Mouse (Mus musculus) layer of hippocampus, adult 11-12 months (tissue): ENCODE data around the gene Efcab6.
A peak's percentile ranks its signal among the peaks of the same experiment; 100 is the strongest.

Source experiments
- DNase-seq: peaks from one replicate; pipeline ENCODE4 v3.0.0; 2022; ENCODE audit warnings: low spot score

Efcab6 gene

DNA sequence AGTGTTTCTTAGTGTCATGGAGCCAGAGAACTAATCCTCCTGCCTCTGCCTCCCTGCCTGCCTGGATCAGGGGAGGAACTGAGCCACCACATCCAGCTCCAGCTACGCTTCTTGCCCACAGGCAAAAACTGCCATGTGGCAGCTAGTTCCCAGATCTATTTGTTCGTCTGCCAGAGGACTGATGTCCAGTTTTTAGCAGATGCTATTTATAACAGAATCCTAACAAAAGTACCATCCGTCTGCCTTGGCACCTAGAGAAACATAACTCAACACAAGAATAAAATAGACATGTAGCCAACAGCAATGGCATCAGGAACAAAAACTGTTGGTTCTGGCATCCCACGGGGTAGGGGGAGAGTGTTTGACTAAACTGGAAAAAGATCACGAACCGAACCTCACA lies 6.3 kb downstream of the Efcab6 start:
- DNase-seq = no peak

DNA sequence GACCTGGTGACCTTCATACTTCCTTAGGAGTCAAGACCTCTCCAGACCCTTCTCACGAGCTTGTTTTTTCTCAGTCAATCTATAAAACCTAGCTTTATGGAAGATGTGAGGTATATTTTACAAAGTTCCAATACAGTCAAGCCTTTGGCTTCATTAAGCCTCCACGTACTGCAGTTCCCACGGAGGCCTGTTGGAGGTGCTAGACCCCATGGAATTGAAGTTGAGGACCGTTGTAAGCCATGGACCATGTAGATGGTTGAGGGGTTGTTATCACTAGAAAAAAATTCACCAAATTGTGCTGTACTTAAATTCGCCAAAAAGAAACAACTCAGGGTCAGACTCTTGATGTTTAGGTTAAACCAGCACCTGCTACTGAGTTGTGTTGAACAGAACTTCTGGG lies 9.1 kb downstream of the Efcab6 start:
- DNase-seq = no peak

DNA sequence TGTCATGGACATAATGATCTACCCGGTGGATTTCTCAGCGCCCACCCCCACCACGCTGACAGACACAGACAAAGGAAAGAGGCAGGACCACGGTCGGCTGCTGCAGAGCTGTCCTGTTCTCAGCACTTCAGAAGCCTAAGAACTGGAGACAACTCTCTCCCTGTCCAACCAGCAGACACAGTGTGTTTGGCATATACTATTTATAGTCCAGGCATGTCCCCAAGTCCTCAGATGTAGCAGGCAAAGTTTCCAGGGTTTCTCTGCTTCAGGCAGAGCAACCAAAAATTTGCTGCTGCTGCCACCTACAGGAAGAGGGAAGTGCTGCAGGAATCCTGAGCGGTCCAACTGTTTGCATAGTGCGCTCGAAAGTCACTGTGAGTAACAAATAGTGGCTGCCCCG lies 11.3 kb downstream of the Efcab6 start:
- peak; percentile 77 for DNase-seq

DNA sequence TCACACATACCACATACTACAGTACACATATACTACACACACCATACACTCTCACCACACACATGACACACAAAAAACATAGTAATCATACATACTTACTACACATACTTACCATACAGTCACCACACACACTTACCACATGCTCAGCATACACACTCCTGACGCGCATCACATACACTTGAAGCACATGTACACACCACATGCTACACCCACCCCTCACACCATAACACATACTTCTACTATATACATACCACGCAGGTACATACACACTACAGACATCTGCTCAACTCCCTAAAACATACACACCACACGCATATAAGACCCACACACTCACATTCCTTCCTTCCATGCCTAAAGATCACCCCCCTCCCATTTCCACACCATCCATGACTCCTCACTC lies 11.9 kb downstream of the Efcab6 start:
- no peak for DNase-seq

DNA sequence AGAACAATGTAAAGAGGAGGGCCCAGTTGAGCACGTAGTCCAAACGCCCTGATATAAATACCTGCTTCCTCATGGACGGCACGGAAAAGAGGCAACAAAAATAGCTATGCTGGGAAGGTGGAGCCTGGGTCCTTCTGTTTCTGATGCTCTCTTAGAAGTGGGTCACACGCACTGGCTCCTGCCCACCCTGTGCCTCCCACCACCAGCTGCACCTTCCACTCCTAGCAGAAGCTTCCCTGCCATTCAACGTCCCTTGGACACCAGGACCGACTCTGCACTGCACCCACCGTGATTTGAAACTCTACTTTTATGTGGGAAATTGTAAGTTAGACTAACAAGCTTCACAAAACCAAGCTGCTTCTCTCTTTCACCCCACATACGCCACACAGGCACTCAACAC lies 12.8 kb downstream of the Efcab6 start:
- no peak for DNase-seq

DNA sequence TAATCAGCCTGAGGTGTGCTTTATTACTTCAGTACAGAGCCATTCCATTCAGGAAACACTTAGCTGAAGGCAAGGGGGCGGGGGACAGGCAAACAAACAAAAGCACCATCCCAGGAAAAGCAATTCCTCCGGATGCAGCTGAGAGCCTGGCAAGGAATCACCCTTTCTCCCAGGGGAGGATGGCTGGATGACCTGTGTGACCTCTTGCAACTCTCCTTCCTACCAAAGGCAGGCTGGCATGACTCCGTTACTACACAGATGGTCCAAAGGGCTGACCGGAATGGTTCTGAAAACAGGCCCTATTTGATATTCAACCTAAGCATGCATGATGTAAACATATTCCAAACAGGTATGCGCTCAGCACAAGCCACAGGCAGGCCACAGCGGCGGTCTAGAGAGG lies 15.6 kb downstream of the Efcab6 start:
- DNase-seq = no peak

DNA sequence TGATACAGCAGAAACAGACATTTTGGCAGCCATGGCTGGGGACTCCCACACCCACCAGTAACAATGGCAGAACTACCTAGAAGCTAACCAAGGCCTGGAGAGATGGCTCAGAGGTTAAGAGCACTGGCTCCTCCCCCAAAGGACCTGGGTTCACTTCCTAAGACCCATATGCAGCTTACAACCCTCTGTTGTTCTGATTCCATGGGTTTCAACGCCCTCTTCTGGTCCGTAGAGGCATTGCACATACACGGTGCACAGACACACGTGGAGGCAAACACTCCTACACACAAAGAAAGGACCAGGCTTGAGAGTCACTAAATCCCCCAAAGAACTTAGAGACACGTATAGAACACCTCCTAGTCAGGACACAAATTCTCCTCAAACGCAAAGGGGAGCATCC lies 19.6 kb downstream of the Efcab6 start:
- no peak for DNase-seq

DNA sequence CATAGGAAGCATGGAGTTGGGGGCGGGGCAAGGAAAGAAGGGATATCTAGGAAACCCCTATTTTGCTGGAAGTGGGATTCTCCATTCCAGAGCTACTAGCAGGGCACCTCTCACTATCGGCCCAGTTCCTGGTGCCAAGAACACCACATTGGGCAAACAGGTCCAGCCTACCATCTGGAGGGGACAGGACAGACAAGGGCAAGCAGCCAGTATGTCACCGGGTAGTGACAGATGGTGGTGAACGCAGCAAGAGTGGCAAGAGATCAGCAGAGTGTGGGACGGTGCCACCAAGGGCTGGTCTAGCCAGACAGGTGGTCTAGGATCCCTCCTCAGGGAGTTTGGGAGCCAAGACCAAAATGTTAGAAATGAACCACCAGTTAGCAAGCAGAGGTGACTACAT lies 28.1 kb downstream of the Efcab6 start:
- DNase-seq = no peak

DNA sequence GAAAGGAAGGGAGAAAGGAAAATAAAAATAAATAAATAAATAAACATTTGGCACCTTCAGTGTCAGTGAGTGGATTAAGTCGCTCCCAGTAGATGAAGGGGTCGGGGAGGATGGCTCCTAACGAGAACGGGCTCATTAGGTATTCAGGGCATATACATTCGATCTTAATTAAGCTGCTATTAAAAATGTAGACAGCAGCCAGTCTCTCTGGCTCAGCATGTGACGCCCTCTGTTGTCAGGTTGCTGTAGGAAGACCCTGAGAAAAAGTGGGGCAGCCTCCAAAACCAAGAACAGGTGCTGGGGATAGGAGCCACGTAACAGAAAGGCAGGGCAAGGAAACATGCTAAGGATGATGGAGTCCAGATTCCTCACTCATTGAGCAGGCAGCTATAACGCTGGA lies 39.5 kb downstream of the Efcab6 start:
- no peak for DNase-seq

DNA sequence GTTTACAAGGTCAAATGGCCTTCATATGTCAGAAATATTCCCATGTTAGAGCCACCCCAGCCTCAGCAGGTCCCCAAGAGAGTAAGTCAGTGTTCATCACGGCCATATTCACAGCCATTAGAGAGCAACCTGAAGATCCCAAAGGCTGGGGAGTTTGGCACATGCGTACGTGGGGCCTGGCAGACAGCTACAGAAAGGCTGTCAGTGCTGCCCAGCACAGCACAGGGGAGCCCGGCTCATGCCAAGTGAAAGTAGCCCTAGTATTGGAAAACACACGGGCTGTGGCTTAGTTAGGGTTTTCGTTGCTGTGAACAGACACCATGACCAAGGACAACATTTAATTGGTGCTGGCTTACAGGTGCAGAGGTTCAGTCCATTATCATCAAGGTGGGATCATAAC lies 40.3 kb downstream of the Efcab6 start:
- no peak for DNase-seq

DNA sequence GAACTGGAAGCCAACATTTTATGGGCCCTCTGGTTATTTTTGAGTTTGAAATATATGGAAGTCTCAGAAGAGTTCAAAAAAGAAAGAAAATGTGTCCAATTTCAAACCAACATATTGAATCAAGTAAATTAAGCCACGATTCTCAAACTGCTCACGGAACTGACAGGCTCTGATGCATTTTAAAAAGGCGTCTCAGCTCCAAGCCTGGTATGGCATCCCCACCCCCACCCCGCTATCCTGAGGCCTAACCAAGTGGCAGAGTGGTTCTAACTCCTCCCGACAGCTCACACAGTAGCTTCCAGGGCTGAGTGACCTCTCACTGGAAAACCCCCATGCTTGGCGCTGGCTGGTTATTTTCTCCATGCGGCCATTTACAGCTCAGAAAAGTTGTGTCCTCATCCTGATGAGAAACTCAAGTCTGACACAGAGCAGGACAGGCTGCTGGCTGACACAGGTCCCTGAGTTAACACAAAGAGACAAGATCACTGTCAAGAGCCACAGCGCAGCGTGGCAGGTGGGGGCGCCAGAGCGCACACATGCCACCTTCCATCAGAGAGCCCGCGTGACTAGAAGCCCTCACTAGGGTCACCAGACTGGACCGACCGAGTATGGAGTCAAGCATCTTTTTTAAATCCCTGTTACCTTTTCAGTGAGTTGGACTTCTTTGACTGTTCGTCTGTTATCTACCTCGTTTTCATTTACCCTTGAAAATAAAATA lies 55.7 kb downstream of the Efcab6 start:
- DNase-seq = no peak

DNA sequence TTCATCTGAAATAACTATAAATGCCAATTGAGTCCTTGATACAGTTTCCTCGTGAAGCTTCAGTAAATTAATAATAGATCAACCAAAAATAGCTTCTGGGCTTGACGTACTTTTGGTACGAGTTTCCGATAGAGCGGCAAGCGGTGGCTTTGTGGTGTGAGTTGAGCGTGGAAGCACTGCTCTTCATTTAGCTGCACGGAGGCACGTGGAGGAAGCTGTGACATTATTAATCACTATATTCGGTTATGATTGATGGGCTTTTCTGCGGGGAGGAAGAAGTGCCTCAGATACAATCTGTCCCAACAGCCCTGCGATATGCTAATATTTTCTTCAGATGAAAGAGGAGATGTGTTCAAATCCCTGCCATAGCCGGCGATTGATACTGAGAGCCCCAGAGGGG lies 60.9 kb downstream of the Efcab6 start:
- DNase-seq = no peak

DNA sequence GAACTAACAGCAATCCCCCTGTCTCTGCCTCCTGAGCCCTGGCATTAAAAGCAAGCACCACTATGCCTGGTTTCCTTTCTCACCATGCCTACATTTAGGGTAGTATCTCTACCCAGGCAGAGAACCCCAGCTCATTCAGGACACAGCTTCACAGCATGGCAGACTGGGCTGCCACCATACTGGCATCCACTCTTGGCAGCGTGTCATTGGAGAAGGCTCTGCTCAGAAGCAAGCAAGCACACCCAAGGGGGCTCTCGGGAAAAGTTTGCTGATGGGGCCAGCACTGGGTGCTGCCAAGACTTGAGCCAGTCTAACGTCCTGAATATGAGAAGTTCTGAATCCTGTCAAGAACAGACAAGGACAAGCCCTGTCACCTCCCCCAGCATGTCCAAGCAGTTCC lies 66.1 kb downstream of the Efcab6 start:
- no peak for DNase-seq

DNA sequence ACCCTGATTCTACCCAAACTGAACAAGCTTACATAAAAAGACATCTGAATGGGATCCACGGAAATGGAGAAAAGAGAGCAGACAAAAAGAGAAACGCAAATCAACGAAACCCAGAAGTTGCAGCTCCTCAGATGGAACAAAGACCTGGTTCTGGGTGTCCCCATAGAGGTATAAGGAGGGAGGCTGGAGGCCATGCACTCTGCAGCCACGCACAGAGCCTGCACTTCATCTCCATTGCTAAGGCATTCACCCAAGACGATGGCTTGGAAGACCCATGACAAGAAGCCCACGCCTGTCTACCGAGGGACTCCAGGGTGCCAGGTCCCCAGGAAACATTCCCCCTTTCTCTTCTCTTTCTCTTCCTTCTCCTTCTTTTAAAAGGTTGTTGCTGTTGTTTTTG lies 66.6 kb downstream of the Efcab6 start:
- no peak for DNase-seq

DNA sequence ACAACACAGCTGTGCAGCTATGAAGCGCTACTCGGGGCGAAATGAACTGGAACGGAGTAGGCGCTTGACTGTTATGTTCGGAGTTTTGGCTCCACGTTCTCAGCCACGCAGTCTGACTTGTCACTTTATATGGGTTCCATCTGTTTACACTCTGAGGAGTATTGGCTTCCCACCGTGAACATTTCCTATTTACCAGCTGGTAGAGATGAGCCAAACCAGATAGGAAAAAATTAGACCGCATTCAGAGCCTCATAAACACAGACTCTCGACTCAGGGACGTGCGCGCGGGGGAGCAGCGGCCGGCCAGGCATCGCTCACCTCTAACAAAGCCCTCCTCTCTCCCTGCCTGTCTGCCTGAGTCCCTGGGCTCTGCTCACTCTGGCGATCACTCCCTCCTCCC lies 67.1 kb downstream of the Efcab6 start:
- peak; percentile 74 for DNase-seq

DNA sequence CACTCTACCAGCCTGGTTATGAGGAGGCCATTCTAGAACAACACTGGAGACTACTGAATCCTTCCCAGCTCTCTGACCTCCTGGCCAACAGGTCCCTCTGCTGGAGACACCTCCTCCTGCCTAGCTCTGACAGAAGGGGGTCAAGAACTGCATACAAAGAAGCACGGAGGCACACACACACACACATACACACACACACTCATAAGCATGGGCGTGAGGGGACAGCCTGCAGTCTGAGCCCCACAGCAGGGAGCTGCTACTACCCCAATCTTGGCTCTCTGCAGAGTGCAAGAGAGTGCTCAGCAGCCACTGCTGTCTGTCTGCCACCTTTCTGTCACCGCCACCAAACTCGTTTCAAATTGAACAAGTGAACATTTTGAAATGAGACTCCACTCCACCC lies 67.6 kb downstream of the Efcab6 start:
- DNase-seq = no peak

DNA sequence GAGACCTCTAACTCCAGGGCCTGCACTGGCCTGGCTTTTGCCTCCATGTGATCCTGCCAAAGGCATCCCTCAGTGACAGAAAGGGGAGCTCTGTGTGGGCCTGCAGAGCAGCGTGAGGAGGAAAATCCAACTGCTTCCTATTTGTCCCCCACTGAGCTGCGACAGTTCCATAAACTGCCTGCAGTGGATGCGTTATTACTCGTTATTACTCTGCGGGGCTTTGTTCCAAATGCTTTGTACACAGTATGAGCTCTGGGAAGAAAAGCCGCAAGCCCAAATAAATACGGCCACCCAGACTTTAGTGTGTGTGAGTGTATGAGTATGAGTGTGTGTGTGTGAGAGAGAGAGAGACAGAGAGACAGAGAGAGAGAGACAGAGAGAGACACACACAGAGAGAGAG lies 68.3 kb downstream of the Efcab6 start:
- DNase-seq = no peak

DNA sequence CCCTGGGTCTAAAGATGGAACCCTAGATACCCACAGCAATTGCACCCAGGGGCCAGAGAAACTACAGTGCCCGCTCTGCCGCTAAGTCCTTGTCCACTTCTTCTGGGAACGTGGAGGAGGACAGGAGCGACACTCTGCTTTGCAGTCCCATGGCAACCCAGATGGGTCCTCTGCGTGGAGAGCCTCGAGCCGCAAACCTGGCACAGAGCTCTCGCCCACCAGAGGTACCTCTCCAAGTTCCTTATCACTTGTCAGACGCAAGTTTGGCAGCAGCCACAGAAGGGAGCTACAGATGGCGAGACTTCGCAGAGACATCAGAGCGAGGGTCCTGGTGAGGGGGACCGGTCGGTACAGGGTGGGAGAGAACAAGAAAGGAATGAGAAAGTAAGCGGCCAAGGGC lies 73.0 kb downstream of the Efcab6 start:
- DNase-seq = no peak

DNA sequence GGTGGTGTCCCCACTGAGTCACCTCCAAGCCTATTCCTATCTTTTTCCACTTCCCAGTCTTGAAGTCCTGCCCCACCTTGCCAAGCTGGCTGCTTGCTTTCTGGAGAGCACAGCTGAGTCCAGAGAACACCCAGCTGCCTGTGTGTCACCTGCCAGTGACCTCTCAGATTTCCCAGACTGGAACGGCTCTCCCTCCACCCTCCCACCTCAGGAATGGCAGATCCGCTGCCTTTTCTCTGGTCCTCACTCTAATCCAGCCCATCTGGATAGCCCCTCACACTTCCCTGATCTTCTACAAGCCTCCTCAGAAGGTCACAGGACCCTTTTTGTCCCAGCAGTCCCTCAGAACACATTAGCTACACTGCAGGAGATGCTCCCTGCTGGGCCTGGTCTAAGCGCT lies 73.7 kb downstream of the Efcab6 start:
- no peak for DNase-seq

DNA sequence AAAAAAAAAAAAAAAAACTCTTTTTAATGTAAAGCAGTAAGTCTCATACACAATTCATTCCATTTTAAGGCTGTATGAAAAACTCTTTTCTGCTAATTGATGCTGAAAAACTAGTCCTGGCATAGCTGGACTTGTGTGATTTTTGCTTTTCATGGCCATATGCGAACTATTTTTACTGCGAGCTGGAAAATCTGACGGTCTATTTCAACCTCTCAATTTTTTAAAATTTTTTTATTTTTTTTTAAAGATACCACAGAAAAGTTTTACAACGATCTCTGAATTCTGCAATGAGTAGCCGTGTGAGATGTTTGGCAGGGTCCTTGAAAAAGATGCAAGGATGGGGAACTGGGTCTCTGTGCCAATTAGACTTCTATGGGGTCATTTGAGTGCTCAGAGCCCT lies 75.9 kb downstream of the Efcab6 start:
- DNase-seq = no peak

DNA sequence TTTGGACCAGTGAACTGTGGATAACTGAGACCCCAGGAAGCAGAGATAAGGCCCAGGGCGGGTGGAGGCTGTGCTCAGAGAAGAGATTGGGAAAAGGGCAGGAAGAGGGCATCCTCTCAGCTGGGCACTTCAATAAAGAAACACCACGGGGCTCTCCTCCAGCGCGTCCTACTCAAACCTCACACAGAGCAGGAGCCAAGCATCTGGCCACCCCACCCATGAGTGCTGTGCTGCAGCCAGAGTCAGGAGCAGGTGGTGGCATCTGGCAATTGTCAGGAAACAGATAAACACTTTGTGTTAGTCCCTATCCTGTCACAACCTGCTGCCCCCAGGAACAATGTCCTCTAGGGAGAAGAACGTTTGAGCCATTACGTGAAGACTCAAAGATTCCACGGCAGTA lies 77.1 kb downstream of the Efcab6 start:
- DNase-seq = no peak

DNA sequence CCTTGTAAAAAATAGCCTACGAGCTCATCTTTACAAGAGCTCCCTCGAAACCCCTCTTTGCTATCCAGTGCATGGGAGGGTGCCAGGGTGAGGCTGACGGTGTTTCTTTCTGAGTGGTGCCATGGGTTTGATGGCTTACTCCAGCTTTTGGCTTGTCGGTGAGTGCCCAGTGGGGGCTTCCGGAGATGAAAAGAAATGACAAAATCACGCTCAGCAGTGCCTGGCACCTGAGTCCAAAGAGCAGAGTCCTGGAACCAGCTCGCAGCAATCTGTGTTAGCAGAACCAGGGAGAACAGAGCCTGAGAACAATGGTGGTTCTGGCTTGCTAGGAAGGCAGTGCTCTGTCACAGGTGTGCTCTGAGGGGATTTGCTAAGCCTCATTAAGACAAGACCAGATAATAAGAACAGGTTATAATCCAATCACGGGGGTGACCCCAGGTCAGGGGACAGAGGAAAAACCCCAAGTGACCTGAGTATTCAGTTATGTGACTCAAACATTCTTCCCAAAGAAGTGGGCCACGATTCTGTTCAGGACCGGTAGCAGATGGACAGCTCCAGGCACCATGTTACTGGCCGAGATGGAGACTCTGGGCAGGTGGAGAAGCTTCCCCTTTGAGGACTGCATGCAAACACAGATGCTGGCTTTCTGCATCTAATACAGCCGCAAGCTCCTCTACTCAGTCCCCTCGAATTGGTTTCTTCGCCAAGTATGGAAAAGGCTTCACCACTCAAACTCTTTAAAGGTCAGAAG lies 82.8 kb downstream of the Efcab6 start:
- no peak for DNase-seq

DNA sequence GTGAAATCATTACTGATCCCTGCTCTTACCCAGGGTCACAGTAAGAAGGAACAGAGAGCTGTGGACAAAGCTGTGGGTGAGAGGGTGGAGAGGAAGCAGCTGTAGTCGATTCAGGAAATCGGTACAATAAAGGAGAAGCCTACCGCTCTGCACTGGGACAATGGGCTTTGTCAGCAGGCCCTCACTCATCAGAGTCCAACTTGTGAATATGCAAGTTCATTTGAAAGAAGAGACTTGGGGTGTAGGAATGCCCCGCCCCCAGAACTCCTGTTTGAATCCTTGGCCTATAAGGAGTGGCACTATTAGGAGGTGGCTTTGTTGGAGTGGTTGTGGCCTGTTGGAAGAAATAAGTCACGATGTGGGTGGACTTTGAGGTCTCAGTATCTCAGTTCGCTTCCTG lies 86.3 kb downstream of the Efcab6 start:
- DNase-seq = no peak

DNA sequence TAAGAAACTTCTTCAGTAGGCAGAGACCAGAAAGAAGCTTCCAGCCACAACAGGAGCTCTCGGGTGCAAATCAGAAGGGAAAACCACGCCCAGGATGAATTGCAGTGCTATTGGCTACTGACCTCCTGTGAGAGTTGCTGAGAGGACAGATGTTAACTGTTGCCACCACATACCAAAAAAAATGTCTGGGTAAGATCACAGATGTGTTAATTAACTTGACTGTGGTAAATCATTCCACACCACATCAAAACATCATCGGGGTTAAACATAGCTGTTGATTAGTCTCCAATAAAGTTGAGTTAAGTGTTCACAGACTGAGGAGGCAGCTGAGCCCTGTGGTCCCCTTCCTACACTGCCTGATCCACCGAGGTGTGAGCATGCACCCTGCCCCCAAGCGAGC lies 88.1 kb downstream of the Efcab6 start:
- DNase-seq = no peak
